Mouse (Mus musculus) olfactory bulb, adult 2 months (tissue): Measurements from ENCODE around the gene 4932438H23Rik. TPM values are rescaled to one million over a fixed set of nuclear protein-coding genes. Genes with fewer than 3 reads are reported as not detected.

Experiments
- H3K27ac ChIP-seq: fragments of 200-500 bp; 2 replicates; pipeline ENCODE4 v1.5.1; 2012; ENCODE audit warnings: low read depth, low read length; ENCODE audit not compliant: insufficient read depth
- H3K4me1 ChIP-seq: fragments of 200-500 bp; 2 replicates; pipeline ENCODE4 v1.6.1; 2012; ENCODE audit warnings: low read length; ENCODE audit not compliant: control insufficient read depth, insufficient read depth
- H3K4me3 ChIP-seq: fragments of 200-500 bp; 2 replicates; pipeline ENCODE4 v1.5.1; 2012; ENCODE audit warnings: mild to moderate bottlenecking, low read depth, low read length, moderate library complexity; ENCODE audit not compliant: insufficient read depth
- CTCF ChIP-seq: fragments of 200-500 bp; IDR thresholded peaks from 2 replicates; pipeline ENCODE4 v1.5.1; 2012; ENCODE audit warnings: low read depth, mild to moderate bottlenecking, low read length, moderate library complexity; ENCODE audit not compliant: insufficient read depth
- POLR2A ChIP-seq: fragments of 200-500 bp; IDR thresholded peaks from 2 replicates; pipeline ENCODE4 v1.6.1; 2012; ENCODE audit warnings: mild to moderate bottlenecking, low read depth, low read length, moderate library complexity; ENCODE audit not compliant: insufficient read depth
- WGBS: fragments of 180-500 bp; shearing (Covaris S2); methylation state at CpG from one replicate; pipeline ENCODE4 v1.1.7; 2018; 5-methylcytosine and 5-hydroxymethylcytosine counted together
- polyA plus RNA-seq: library from polyadenylated mRNA; stranded (reverse); fragments of >200 nt; gene quantifications from 2 replicates; pipeline ENCODE4 v1.2.4, GENCODE M21; 2012; ENCODE audit warnings: low replicate concordance; ENCODE audit not compliant: missing spikeins, insufficient read depth, insufficient read length

Gene 4932438H23Rik
- polyA plus RNA-seq, 1 experiment: not detected

DNA sequence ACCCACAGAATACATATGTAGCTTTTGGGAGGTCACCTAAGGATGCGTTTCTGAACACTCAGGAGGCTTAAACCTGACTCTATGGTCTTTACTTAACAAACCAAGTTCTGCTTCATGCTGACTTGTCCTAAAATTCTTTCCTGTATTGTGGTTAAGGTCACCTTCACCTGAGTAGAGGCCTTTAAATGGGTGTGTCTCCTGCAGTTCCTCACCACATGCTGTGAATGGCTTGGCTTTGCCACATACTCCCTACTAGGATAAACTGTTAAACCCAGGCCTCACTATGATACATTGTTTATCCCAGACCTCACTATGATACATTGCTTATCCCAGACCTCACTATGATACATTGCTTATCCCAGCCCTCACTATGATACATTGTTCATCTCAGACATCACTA lies 22.7 kb downstream of the 4932438H23Rik start:
- no peak overlapping the region for H3K27ac ChIP-seq
- no peak overlapping the region for H3K4me3 ChIP-seq
- TF ChIP-seq CTCF: no peak
- no peak for TF ChIP-seq POLR2A
- WGBS: 100% methylated on average over 1 of the region's 1 CpGs
- no peaks in the 10 kb centered on the region for H3K4me1 ChIP-seq

DNA sequence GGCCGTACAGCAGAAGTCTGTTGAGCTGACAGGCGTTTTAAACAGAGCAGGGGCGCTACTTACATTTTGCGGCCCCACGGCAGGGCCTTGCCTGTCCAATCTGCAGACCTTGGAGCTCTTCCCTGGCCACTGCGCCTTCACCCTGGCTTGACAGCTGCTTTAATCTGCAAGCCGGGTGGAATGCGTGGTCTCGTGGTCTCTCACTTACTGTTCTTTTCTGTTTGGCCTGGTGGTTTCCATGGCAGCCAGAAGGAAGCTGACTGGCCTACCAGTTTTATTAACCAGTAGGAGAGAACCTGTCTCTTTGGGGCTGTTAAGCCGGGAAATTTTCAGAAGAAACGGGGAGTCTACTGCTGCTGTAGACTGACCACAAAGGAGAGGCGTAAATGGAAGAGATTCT lies 26.0 kb downstream of the 4932438H23Rik start:
- no peak overlapping the region for H3K4me3 ChIP-seq
- WGBS: 54% methylated on average over 12 of the region's 12 CpGs
- no peak overlapping the region for H3K27ac ChIP-seq

DNA sequence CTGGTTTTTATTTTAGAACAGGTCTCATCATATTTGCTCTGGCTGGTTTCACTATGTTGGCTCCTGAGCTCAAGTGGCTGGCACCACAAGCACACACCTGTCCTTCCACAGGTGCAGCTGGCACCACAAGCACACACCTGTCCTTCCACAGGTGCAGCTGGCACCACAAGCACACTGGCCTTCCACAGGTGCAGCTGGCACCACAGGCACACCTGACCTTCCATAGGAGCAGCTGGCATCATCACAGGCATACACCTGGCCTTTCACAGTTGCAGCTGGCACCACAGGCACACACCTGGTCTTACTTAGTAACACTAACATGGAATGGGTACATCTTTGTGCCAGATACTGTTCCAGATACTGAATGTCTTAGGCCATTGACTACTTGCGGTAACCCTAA lies 27.8 kb downstream of the 4932438H23Rik start:
- 98% methylated on average over 1 of the region's 1 CpGs for WGBS
- no peak overlapping the region for H3K4me3 ChIP-seq
- no peak overlapping the region for H3K27ac ChIP-seq
- TF ChIP-seq CTCF: no peak
- TF ChIP-seq POLR2A: no peak
- H3K4me1 ChIP-seq: no peaks in the 10 kb centered on the region

More for the DNA sequence above, 26.0 kb downstream of the 4932438H23Rik start:
- H3K4me1 ChIP-seq: no peaks in the 10 kb centered on the region
- no peak for TF ChIP-seq CTCF
- no peak for TF ChIP-seq POLR2A

DNA sequence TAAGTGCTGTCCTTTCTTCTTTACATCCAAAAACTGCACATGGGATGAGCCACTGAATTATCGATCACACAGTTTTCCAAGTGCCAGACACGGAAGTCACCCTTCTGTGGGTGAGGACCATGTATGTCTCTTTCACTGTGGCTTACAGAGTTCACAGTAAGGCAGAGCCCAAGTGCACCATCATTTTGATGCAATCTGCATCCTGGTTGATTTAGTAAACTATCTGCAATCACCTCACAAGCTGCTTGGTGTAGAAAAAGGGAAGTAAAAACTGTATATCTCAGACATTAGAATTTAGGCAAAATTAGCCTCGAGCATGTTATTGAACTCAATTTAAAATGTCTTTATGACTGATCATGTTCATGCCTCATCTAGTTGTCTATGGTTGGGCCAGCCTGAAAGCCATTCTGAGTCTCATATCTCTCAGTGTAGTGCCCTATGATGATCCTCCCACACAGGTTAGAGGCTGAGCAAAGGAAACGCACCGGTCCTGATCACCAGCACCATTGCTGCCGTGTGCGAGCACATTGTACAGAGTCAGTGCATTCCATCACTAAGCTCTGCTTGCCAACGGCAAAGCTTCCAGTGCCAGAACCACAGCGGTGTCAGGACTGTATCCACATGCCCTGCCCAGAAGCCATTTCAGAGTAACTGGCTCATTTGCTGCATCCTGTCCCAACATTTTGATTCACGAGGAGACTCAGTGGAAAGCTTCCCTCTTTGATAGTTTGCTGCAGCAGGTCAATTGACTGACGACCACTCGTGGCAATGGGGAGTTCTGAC lies 30.1 kb downstream of the 4932438H23Rik start:
- Histone ChIP-seq H3K4me1 (no peaks in the 10 kb centered on the region), H3K27ac (no peak overlapping the region), H3K4me3 (no peak overlapping the region)
- no peak for TF ChIP-seq CTCF
- TF ChIP-seq POLR2A: no peak
- 85% methylated on average over 12 of the region's 12 CpGs for WGBS

DNA sequence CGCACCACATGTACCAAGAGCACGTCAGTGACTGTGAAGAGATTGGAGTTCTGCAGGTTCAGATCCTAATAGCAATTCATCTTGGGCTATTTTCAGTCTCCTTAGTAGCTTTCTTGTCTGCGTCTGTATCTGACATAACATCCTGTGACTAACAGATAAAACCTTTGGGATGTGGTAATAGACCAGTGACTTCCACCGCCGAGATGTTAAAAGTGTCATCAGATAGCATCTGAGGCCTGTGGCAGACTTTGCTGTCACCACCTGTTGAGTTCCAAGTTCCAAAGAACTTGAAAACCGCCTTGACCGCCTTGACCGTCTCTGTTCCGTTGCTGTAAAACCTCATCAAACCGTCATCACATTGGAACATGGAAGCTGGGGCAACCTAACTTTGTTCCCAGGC lies 31.1 kb downstream of the 4932438H23Rik start:
- no peaks in the 10 kb centered on the region for H3K4me1 ChIP-seq
- TF ChIP-seq POLR2A (no peak), CTCF (no peak)
- 97% methylated on average over 10 of the region's 10 CpGs for WGBS
- H3K27ac ChIP-seq: no peak overlapping the region
- no peak overlapping the region for H3K4me3 ChIP-seq

DNA sequence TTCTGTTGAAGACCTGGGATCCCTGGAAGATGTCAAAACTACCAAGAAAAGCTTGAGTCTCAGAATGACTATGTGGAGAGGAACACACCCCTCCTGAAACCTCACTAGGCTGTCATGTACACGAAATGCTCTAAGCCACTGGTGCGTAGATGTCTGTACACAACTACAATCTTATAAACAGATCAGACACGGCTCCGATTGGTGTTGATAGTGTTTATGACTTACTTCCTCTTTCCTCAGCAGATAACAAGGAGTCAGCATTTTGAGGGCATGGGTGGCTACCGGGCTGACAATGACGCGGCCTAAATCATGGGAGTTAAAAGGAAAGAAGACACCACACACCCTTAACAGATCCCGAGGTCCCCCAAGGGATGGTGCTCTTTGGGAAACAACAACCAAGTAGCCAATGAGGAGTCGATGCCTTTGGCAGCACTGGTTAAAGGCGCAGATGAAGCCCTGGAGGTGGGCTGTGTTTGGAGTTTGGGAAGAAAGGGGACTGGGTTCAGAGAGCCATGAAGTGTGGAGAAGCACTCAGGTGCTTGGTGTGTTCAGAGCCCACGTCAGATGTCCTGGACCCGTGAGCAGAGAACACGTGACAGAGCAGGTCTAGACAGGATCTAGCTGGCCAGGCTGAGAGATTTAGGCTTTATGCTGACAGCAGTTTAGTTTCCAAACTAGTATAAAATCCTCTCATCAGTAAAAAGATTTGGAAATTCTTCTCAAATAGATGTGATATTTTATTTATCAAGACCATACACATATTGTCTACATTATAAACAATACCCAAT lies 33.2 kb downstream of the 4932438H23Rik start:
- no peak overlapping the region for H3K4me3 ChIP-seq
- H3K27ac ChIP-seq: no peak overlapping the region
- 89% methylated on average over 13 of the region's 13 CpGs for WGBS
- no peak for TF ChIP-seq POLR2A
- TF ChIP-seq CTCF: no peak
- peaks cover 6% of the 10 kb centered on the region; the same call in 1 of the 2 replicates for H3K4me1 ChIP-seq

DNA sequence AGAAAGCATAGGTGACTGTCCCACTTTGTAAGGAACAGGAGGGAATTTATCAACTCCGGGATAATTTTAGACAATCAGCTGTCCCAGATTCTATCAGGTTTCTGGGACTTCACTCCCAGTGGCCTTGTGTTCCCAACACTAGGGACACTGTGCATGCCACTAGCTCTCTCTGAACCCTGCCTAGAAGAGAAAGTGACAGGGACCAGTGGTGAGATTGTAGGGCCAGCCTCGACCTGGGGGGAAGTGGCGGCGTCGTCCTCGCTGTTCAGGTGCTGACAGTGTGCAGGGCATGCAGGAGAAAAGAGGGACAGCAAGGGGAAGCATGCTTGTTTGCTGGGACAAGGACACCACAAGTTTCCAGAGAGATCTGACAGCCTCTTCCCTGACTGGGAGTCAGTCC lies 37.2 kb downstream of the 4932438H23Rik start:
- 80% methylated on average over 6 of the region's 6 CpGs for WGBS

DNA sequence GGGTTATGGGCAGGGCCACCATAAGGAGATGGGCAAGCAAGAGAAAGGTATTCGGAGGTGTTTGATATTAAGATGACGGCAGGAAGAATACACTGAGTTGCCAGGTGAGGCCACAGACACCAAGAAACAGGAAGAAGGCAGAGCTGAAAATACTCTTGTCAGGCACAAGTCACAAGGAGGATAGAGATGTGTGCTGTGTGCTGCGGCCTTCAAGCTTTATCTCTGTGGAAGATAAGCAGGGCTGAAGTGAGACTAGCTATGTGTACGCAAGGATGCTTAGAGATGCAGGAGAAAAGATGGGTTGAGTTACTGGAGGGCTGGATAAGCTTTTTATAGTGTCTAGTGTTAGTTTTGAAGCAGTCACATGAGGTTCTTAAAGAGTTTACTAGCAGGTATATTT lies 37.7 kb downstream of the 4932438H23Rik start:
- Histone ChIP-seq H3K4me1 (peaks cover 17% of the 10 kb centered on the region), H3K27ac (no peak overlapping the region), H3K4me3 (no peak overlapping the region)
- TF ChIP-seq CTCF: no peak
- no peak for TF ChIP-seq POLR2A
- 92% methylated on average over 4 of the region's 4 CpGs for WGBS

More for the DNA sequence above, 37.2 kb downstream of the 4932438H23Rik start:
- no peak for TF ChIP-seq CTCF
- TF ChIP-seq POLR2A: no peak
- H3K4me1 ChIP-seq: peaks cover 17% of the 10 kb centered on the region
- no peak overlapping the region for H3K27ac ChIP-seq
- no peak overlapping the region for H3K4me3 ChIP-seq

DNA sequence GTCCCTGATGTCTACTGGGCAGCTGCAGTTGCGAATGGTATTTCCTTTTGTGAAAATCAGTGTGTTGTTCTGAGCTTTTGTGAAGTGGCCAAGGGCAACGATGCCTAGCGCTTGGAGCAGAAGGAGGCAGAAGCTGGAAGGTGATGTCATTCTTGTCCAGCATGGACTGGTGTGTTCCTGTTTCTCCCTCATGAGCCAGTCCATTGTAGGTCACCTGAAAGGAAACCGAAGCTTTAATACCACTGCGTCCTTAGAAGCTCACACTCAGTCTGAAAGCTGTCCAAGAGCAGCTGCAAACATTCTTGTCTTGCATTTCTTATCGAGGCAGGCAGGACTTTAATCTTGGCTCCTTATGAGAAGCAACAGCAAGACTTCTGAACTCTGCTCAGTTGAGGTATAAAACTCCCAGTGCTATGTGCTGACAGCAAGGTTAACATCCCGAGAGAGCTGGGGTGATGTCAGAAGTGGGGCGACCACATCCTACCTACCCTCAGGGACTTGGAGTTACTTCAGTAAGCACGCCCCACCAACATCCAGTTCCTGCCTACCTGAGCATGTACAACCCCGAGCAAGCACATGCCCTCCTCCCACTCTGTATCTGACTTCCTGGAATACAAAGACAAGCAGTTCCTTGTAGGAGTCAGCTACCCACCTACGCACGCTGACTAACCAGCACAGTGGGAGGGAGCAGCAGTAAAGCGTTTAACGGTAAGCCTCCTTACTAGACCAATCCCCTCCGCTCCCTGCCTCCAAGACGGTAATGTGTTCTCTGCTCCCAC lies 38.7 kb downstream of the 4932438H23Rik start:
- Histone ChIP-seq H3K4me1 (peaks cover 17% of the 10 kb centered on the region), H3K27ac (no peak overlapping the region), H3K4me3 (no peak overlapping the region)
- WGBS: 24% methylated on average over 16 of the region's 16 CpGs
- TF ChIP-seq CTCF (no peak), POLR2A (no peak)
